Mouse (Mus musculus): ENCODE measurements around the gene Ceacam20.

GRCm38 (mm10) chr7:19969541-19970090 is 4.4 kb downstream of the Ceacam20 start:
- TF ChIP-seq CTCF (IDR thresholded peaks at IDR 0.05; ENCODE audit: extremely low read depth, insufficient read depth, low read length), result no peak
- TF ChIP-seq POLR2A (IDR thresholded peaks at IDR 0.05; ENCODE audit: extremely low read depth, insufficient read depth, low read length), result no peak
